Mouse (Mus musculus) intestine, postnatal 0 days (tissue): ENCODE measurements around the gene Slc1a5. TPM values are rescaled to one million over a fixed set of nuclear protein-coding genes. Genes with fewer than 3 reads are reported as not detected.

Source experiments
- ATAC-seq: fragments of 200-750 bp; cut with Nextera tagmentation; 2 replicates; pipeline ENCODE4 v1.8.0; 2017; ENCODE audit warnings: mild to moderate bottlenecking, moderate TSS enrichment, moderate library complexity
- H3K27ac ChIP-seq: fragments of 300-500 bp; sonication (generic); 2 replicates; pipeline ENCODE4 v1.5.1; 2014; ENCODE audit warnings: mild to moderate bottlenecking, low read depth, low read length, moderate library complexity
- H3K27me3 ChIP-seq: fragments of 300-500 bp; sonication (generic); replicated peaks from 2 replicates; pipeline ENCODE4 v1.6.1; 2014; ENCODE audit warnings: low read length, mixed read lengths; ENCODE audit not compliant: control insufficient read depth, insufficient read depth
- H3K36me3 ChIP-seq: fragments of 300-500 bp; sonication (generic); 2 replicates; pipeline ENCODE4 v1.6.1; 2014; ENCODE audit warnings: mild to moderate bottlenecking, moderate library complexity; ENCODE audit not compliant: control insufficient read depth, insufficient read depth
- H3K4me1 ChIP-seq: fragments of 300-500 bp; sonication (generic); replicated peaks from 2 replicates; pipeline ENCODE4 v1.6.1; 2014; ENCODE audit warnings: antibody characterized with exemption, low read length, mixed read lengths; ENCODE audit not compliant: control insufficient read depth, insufficient read depth
- H3K4me2 ChIP-seq: fragments of 300-500 bp; sonication (generic); replicated peaks from 2 replicates; pipeline ENCODE4 v1.6.1; 2014; ENCODE audit warnings: low read depth, mild to moderate bottlenecking, moderate library complexity
- H3K4me3 ChIP-seq: fragments of 300-500 bp; sonication (generic); 2 replicates; pipeline ENCODE4 v1.5.1; 2014; ENCODE audit warnings: low read depth, low read length
- H3K9ac ChIP-seq: fragments of 300-500 bp; sonication (generic); 2 replicates; pipeline ENCODE4 v1.6.1; 2014; ENCODE audit warnings: mild to moderate bottlenecking, low read depth, low read length
- H3K9me3 ChIP-seq: fragments of 300-500 bp; sonication (generic); 2 replicates; pipeline ENCODE4 v1.6.1; 2016; ENCODE audit warnings: mixed run types; ENCODE audit not compliant: control insufficient read depth
- CTCF ChIP-seq: sonication (generic); IDR thresholded peaks from 2 replicates; pipeline ENCODE4 v1.5.1; 2016; ENCODE audit warnings: low read depth, mild to moderate bottlenecking, control low read depth, antibody characterized with exemption, moderate library complexity
- WGBS: fragments of 180-500 bp; shearing (Covaris S2); extraction: QIAGEN DNeasy Blood & Tissue Kit; methylation state at CpG from one replicate; pipeline ENCODE4 v1.1.7; 2014; 5-methylcytosine and 5-hydroxymethylcytosine counted together
- polyA plus RNA-seq: library from polyadenylated mRNA; unstranded; fragments of >200 nt; fragmentation: Nextera tagmentation; extraction: Ambion mirVana; gene quantifications from 2 replicates; pipeline ENCODE4 v1.2.1, GENCODE M21; 2015

The Slc1a5 gene
- polyA plus RNA-seq, 1 experiment from 2014 or later = 19.8 TPM

- 15% methylated on average over 8 of the region's 8 CpGs for WGBS
- no peaks in the 10 kb centered on the region for H3K36me3 ChIP-seq
- TF ChIP-seq CTCF = 0 out of 2 replicates have a peak, but pooled peaks have one; percentile 5
- no peak overlapping the region for H3K4me2 ChIP-seq
- no peak overlapping the region for H3K4me3 ChIP-seq
- no peak overlapping the region for H3K27ac ChIP-seq
- H3K4me1 ChIP-seq = no peaks in the 10 kb centered on the region
- 0 out of 2 replicates have a peak, but pooled peaks have one; percentile 25 for ATAC-seq
- H3K9me3 ChIP-seq = no peaks in the 10 kb centered on the region
- no peaks in the 10 kb centered on the region for H3K27me3 ChIP-seq
- no peak overlapping the region for H3K9ac ChIP-seq
These were observed 20.8 kb upstream of the Slc1a5 start for GRCm38 (mm10) chr7:16760292-16760691.

- H3K4me1 ChIP-seq = no peaks in the 10 kb centered on the region
- no peak for TF ChIP-seq CTCF
- no peaks in the 10 kb centered on the region for H3K9me3 ChIP-seq
- H3K27ac ChIP-seq = no peak overlapping the region; the same call in 1 of the 2 replicates
- no peak overlapping the region for H3K4me2 ChIP-seq
- H3K9ac ChIP-seq = no peak overlapping the region
- H3K36me3 ChIP-seq = no peaks in the 10 kb centered on the region
- H3K27me3 ChIP-seq = no peaks in the 10 kb centered on the region
- 52% methylated on average over 10 of the region's 10 CpGs for WGBS
- ATAC-seq = no peak
- no peak overlapping the region for H3K4me3 ChIP-seq
These were observed 20.1 kb upstream of the Slc1a5 start for GRCm38 (mm10) chr7:16761005-16761481.

GRCm38 (mm10) chr7:16761630-16762029, 19.5 kb upstream of the Slc1a5 start:
- Histone ChIP-seq H3K4me1 (no peaks in the 10 kb centered on the region), H3K27me3 (no peaks in the 10 kb centered on the region), H3K36me3 (no peaks in the 10 kb centered on the region), H3K9ac (no peak overlapping the region), H3K27ac (no peak overlapping the region), H3K9me3 (no peaks in the 10 kb centered on the region), H3K4me2 (no peak overlapping the region), H3K4me3 (no peak overlapping the region)
- TF ChIP-seq CTCF = no peak
- 58% methylated on average over 5 of the region's 5 CpGs for WGBS
- no peak for ATAC-seq

- no peak overlapping the region for H3K4me3 ChIP-seq
- H3K9me3 ChIP-seq = no peaks in the 10 kb centered on the region
- WGBS = 85% methylated on average over 7 of the region's 7 CpGs
- ATAC-seq = no peak
- no peak overlapping the region for H3K27ac ChIP-seq
- TF ChIP-seq CTCF = no peak
- no peaks in the 10 kb centered on the region for H3K36me3 ChIP-seq
- H3K27me3 ChIP-seq = no peaks in the 10 kb centered on the region
- no peaks in the 10 kb centered on the region for H3K4me1 ChIP-seq
- H3K9ac ChIP-seq = no peak overlapping the region
- no peak overlapping the region for H3K4me2 ChIP-seq
These were observed 17.5 kb upstream of the Slc1a5 start for GRCm38 (mm10) chr7:16763463-16764218.

GRCm38 (mm10) chr7:16766443-16766842, 14.7 kb upstream of the Slc1a5 start:
- Histone ChIP-seq H3K9me3 (no peaks in the 10 kb centered on the region), H3K36me3 (no peaks in the 10 kb centered on the region), H3K4me1 (no peaks in the 10 kb centered on the region), H3K27ac (no peak overlapping the region), H3K4me2 (no peak overlapping the region), H3K4me3 (no peak overlapping the region), H3K27me3 (no peaks in the 10 kb centered on the region), H3K9ac (no peak overlapping the region)
- no peak for ATAC-seq
- no peak for TF ChIP-seq CTCF
- 55% methylated on average over 2 of the region's 2 CpGs for WGBS

GRCm38 (mm10) chr7:16775888-16776287, 5.3 kb upstream of the Slc1a5 start:
- Histone ChIP-seq H3K27ac (no peak overlapping the region), H3K4me3 (no peak overlapping the region), H3K9ac (no peak overlapping the region), H3K4me2 (no peak overlapping the region), H3K9me3 (0 out of 2 replicates have a peak, but pooled peaks cover 5% of the 10 kb centered on the region), H3K27me3 (no peaks in the 10 kb centered on the region), H3K36me3 (no peaks in the 10 kb centered on the region), H3K4me1 (peaks cover 3% of the 10 kb centered on the region)
- no peak for TF ChIP-seq CTCF
- no peak for ATAC-seq
- WGBS = 42% methylated on average over 5 of the region's 5 CpGs
